Mouse (Mus musculus) limb, embryonic 13.5 days (tissue): ENCODE data around the gene Vps13d. TPM values are rescaled to one million over a fixed set of nuclear protein-coding genes. Genes with fewer than 3 reads are reported as not detected.
A peak's percentile ranks its signal among the peaks of the same experiment; 100 is the strongest.

Experiments
- ATAC-seq: fragments of 200-750 bp; cut with Nextera tagmentation; 2 replicates; pipeline ENCODE4 v1.8.0; 2017; ENCODE audit warnings: low read depth, moderate number of reproducible peaks, moderate TSS enrichment; ENCODE audit not compliant: low FRiP score
- H3K27ac ChIP-seq: fragments of 300-500 bp; sonication (generic); 2 replicates; pipeline ENCODE4 v1.5.1; 2015; ENCODE audit warnings: inconsistent platforms, mild to moderate bottlenecking, moderate library complexity
- H3K27me3 ChIP-seq: fragments of 300-500 bp; sonication (generic); 2 replicates; pipeline ENCODE4 v1.6.1; 2015; ENCODE audit warnings: mild to moderate bottlenecking, inconsistent platforms
- H3K36me3 ChIP-seq: fragments of 300-500 bp; sonication (generic); 2 replicates; pipeline ENCODE4 v1.6.1; 2015; ENCODE audit warnings: inconsistent platforms, mild to moderate bottlenecking, moderate library complexity
- H3K4me1 ChIP-seq: fragments of 300-500 bp; sonication (generic); 2 replicates; pipeline ENCODE4 v1.6.1; 2015; ENCODE audit warnings: inconsistent platforms
- H3K4me2 ChIP-seq: fragments of 300-500 bp; sonication (generic); replicated peaks from 2 replicates; pipeline ENCODE4 v1.6.1; 2015; ENCODE audit warnings: inconsistent platforms, mild to moderate bottlenecking, moderate library complexity
- H3K4me3 ChIP-seq: fragments of 300-500 bp; sonication (generic); 2 replicates; pipeline ENCODE4 v1.5.1; 2015; ENCODE audit warnings: moderate library complexity, mild to moderate bottlenecking, inconsistent platforms
- H3K9ac ChIP-seq: fragments of 300-500 bp; sonication (generic); 2 replicates; pipeline ENCODE4 v1.6.1; 2015; ENCODE audit warnings: mild to moderate bottlenecking, inconsistent platforms
- H3K9me3 ChIP-seq: fragments of 300-500 bp; sonication (generic); 2 replicates; pipeline ENCODE4 v1.6.1; 2016; ENCODE audit warnings: inconsistent platforms
- WGBS: fragments of 180-500 bp; shearing (Covaris S2); methylation state at CpG from one replicate; pipeline ENCODE4 v1.1.7; 2015; 5-methylcytosine and 5-hydroxymethylcytosine counted together
- polyA plus RNA-seq: library from polyadenylated mRNA; unstranded; fragments of >200 nt; fragmentation: Nextera tagmentation; extraction: Ambion mirVana; gene quantifications from 2 replicates; pipeline ENCODE4 v1.2.1, GENCODE M21; 2015

Vps13d gene
- polyA plus RNA-seq, 1 experiment from 2014 or later, result 13.1 TPM

GRCm38 (mm10) chr4:145055792-145056191 is 139.0 kb downstream of the Vps13d start:
- Histone ChIP-seq H3K4me1 (peaks cover 27% of the 10 kb centered on the region), H3K27ac (no peak overlapping the region), H3K27me3 (no peaks in the 10 kb centered on the region), H3K9me3 (no peaks in the 10 kb centered on the region), H3K9ac (no peak overlapping the region), H3K36me3 (peaks cover 70% of the 10 kb centered on the region), H3K4me3 (no peak overlapping the region), H3K4me2 (no peak overlapping the region)
- ATAC-seq, result no peak
- 86% methylated on average over 3 of the region's 3 CpGs for WGBS

- Histone ChIP-seq H3K27ac (no peak overlapping the region), H3K4me2 (no peak overlapping the region), H3K36me3 (peaks cover 58% of the 10 kb centered on the region), H3K4me3 (no peak overlapping the region), H3K4me1 (peaks cover 40% of the 10 kb centered on the region), H3K9me3 (no peaks in the 10 kb centered on the region), H3K9ac (no peak overlapping the region), H3K27me3 (no peaks in the 10 kb centered on the region)
- no peak for ATAC-seq
- WGBS, result 72% methylated on average over 3 of the region's 3 CpGs
Measured at GRCm38 (mm10) chr4:145054369-145054768, 140.4 kb downstream of the Vps13d start.

- ATAC-seq, result no peak
- H3K4me1 ChIP-seq, result peaks cover 40% of the 10 kb centered on the region
- H3K27ac ChIP-seq, result peak overlapping the region; percentile 80
- WGBS, result 63% methylated on average over 1 of the region's 1 CpGs
- no peak overlapping the region for H3K4me3 ChIP-seq
- peaks cover 51% of the 10 kb centered on the region for H3K36me3 ChIP-seq
- no peaks in the 10 kb centered on the region for H3K9me3 ChIP-seq
- no peak overlapping the region for H3K4me2 ChIP-seq
- no peak overlapping the region for H3K9ac ChIP-seq
- no peaks in the 10 kb centered on the region for H3K27me3 ChIP-seq
Measured at GRCm38 (mm10) chr4:145052697-145053096, 142.1 kb downstream of the Vps13d start.

- no peak overlapping the region for H3K9ac ChIP-seq
- 66% methylated on average over 3 of the region's 3 CpGs for WGBS
- no peak overlapping the region for H3K4me2 ChIP-seq
- H3K4me1 ChIP-seq, result peaks cover 40% of the 10 kb centered on the region
- H3K4me3 ChIP-seq, result no peak overlapping the region
- H3K36me3 ChIP-seq, result peaks cover 51% of the 10 kb centered on the region
- no peaks in the 10 kb centered on the region for H3K9me3 ChIP-seq
- no peaks in the 10 kb centered on the region for H3K27me3 ChIP-seq
- ATAC-seq, result no peak
- peak overlapping the region; percentile 80 for H3K27ac ChIP-seq
Measured at GRCm38 (mm10) chr4:145052282-145052681, 142.5 kb downstream of the Vps13d start.

GRCm38 (mm10) chr4:145051209-145051969 is 143.4 kb downstream of the Vps13d start:
- H3K4me1 ChIP-seq, result peaks cover 40% of the 10 kb centered on the region
- ATAC-seq, result peak; percentile 60
- H3K27ac ChIP-seq, result peak overlapping the region; percentile 80
- no peak overlapping the region for H3K4me3 ChIP-seq
- H3K27me3 ChIP-seq, result no peaks in the 10 kb centered on the region
- peaks cover 48% of the 10 kb centered on the region for H3K36me3 ChIP-seq
- WGBS, result 24% methylated on average over 4 of the region's 4 CpGs
- H3K4me2 ChIP-seq, result 0 out of 2 replicates have a peak overlapping the region, but pooled peaks have one; percentile 2
- no peak overlapping the region for H3K9ac ChIP-seq
- H3K9me3 ChIP-seq, result no peaks in the 10 kb centered on the region

GRCm38 (mm10) chr4:145050518-145051208 is 144.1 kb downstream of the Vps13d start:
- Histone ChIP-seq H3K4me2 (no peak overlapping the region), H3K4me1 (peaks cover 40% of the 10 kb centered on the region), H3K36me3 (peaks cover 44% of the 10 kb centered on the region), H3K4me3 (no peak overlapping the region), H3K9ac (no peak overlapping the region), H3K9me3 (no peaks in the 10 kb centered on the region), H3K27ac (peak overlapping the region; percentile 80), H3K27me3 (no peaks in the 10 kb centered on the region)
- ATAC-seq, result peak; percentile 74
- WGBS, result 23% methylated on average over 8 of the region's 8 CpGs

GRCm38 (mm10) chr4:145047964-145048363 is 146.8 kb downstream of the Vps13d start:
- Histone ChIP-seq H3K4me3 (no peak overlapping the region), H3K27ac (no peak overlapping the region), H3K9me3 (no peaks in the 10 kb centered on the region), H3K4me1 (peaks cover 44% of the 10 kb centered on the region), H3K9ac (no peak overlapping the region), H3K4me2 (no peak overlapping the region), H3K36me3 (peaks cover 50% of the 10 kb centered on the region), H3K27me3 (no peaks in the 10 kb centered on the region)
- ATAC-seq, result no peak
- WGBS, result 60% methylated on average over 5 of the region's 5 CpGs

- Histone ChIP-seq H3K9ac (no peak overlapping the region), H3K4me1 (peaks cover 33% of the 10 kb centered on the region), H3K36me3 (peaks cover 57% of the 10 kb centered on the region), H3K9me3 (no peaks in the 10 kb centered on the region), H3K4me2 (no peak overlapping the region), H3K27me3 (no peaks in the 10 kb centered on the region), H3K4me3 (no peak overlapping the region), H3K27ac (no peak overlapping the region)
- ATAC-seq, result no peak
- WGBS, result 75% methylated on average over 5 of the region's 8 CpGs
Measured at GRCm38 (mm10) chr4:145046032-145046401, 148.8 kb downstream of the Vps13d start.

- WGBS, result 70% methylated on average over 5 of the region's 5 CpGs
- no peak overlapping the region for H3K27ac ChIP-seq
- no peak for ATAC-seq
- H3K27me3 ChIP-seq, result no peaks in the 10 kb centered on the region
- peaks cover 33% of the 10 kb centered on the region for H3K4me1 ChIP-seq
- no peak overlapping the region for H3K4me2 ChIP-seq
- H3K9ac ChIP-seq, result no peak overlapping the region
- H3K36me3 ChIP-seq, result peaks cover 61% of the 10 kb centered on the region
- no peaks in the 10 kb centered on the region for H3K9me3 ChIP-seq
- H3K4me3 ChIP-seq, result no peak overlapping the region
Measured at GRCm38 (mm10) chr4:145045312-145046031, 149.3 kb downstream of the Vps13d start.

- no peak overlapping the region for H3K4me3 ChIP-seq
- no peaks in the 10 kb centered on the region for H3K9me3 ChIP-seq
- H3K4me2 ChIP-seq, result no peak overlapping the region
- peaks cover 36% of the 10 kb centered on the region for H3K4me1 ChIP-seq
- peaks cover 72% of the 10 kb centered on the region for H3K36me3 ChIP-seq
- peak; percentile 70 for ATAC-seq
- peak overlapping the region; percentile 74 for H3K27ac ChIP-seq
- H3K9ac ChIP-seq, result peak overlapping the region; percentile 43; the same call in 1 of the 2 replicates
- WGBS, result 25% methylated on average over 6 of the region's 6 CpGs
- H3K27me3 ChIP-seq, result no peaks in the 10 kb centered on the region
Measured at GRCm38 (mm10) chr4:145041223-145041870, 153.5 kb downstream of the Vps13d start.

GRCm38 (mm10) chr4:145037631-145038416 is 157.0 kb downstream of the Vps13d start:
- 81% methylated on average over 5 of the region's 5 CpGs for WGBS
- H3K4me1 ChIP-seq, result peaks cover 52% of the 10 kb centered on the region
- peaks cover 47% of the 10 kb centered on the region for H3K36me3 ChIP-seq
- no peak for ATAC-seq
- H3K9me3 ChIP-seq, result no peaks in the 10 kb centered on the region
- H3K9ac ChIP-seq, result no peak overlapping the region
- no peaks in the 10 kb centered on the region for H3K27me3 ChIP-seq
- no peak overlapping the region for H3K4me2 ChIP-seq
- H3K4me3 ChIP-seq, result no peak overlapping the region
- no peak overlapping the region; the same call in 1 of the 2 replicates for H3K27ac ChIP-seq
